Mouse (Mus musculus) gonadal fat pad, adult 2 months (tissue): ENCODE measurements at regions not wholly inside any gene's neighbourhood (a gene's known extent, or its start where the extent isn't known, plus 50 kb on each side); places are given as distances from the start of the nearest gene placed in this dataset.

Source experiments
- DNase-seq: peaks from one replicate; pipeline ENCODE4 v3.0.0-alpha.2; 2012; ENCODE audit warnings: low read depth

- no peak for DNase-seq
Measured at GRCm38 (mm10) chr3:51019650-51020346, 204.4 kb upstream of the Noct start.

GRCm38 (mm10) chr3:51024655-51025054 is 199.6 kb upstream of the Noct start:
- no peak for DNase-seq

DNA sequence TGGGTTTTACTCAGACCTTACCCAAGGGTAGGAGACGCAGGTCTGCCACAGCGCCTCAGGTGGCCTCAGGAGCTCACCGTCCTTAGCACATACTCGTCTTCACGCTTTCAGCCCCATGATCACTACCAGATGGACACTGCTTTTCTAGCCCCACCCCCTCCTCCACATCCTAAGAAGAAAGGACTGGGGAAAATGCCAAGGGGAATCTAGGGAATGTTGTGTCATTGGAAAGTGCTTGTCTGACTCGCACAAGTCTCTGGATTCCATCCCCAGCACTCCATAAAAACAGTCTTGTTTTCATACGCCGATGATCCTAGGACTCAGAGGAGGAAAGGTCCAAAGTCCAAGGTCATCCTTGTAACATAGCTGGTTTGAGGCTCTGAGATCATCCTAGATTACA is 192.4 kb upstream of the Noct start:
- no peak for DNase-seq

GRCm38 (mm10) chr3:51033292-51033691 is 191.0 kb upstream of the Noct start:
- no peak for DNase-seq

DNA sequence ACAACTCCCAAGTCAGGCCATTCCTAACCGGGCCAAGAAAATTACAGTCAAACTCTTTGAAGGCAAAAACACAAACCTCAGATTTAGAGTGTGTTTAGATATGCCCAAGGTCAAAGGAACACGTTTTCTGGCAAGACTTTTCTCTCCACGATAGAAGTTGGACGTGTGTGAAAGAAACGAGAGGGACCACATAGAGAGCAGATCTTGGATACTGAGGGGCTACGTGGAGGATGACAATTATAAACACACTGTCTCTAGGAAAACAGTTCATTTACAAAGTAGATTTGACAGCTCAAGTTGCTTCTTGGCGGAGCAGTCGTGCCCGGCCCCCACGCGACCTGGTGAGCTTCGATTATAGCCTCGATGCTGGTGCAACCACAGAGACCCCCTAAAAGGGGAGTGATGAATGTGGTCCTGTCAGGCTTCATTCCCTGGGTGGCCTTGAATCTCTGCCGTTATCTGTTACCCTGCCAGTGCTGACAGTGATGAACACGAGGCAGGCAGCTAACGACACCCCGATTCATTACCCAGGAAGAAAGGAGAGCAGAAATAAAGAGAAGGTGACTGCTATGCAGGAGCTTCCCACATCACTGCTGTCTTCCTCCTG is 187.4 kb upstream of the Noct start:
- DNase-seq, result no peak

- DNase-seq, result peak; percentile 16
Measured at GRCm38 (mm10) chr3:51042223-51042846, 181.9 kb upstream of the Noct start.

GRCm38 (mm10) chr3:51048739-51049138 is 175.5 kb upstream of the Noct start:
- no peak for DNase-seq

GRCm38 (mm10) chr3:51050156-51050555 is 174.1 kb upstream of the Noct start:
- no peak for DNase-seq

- DNase-seq, result no peak
Measured at GRCm38 (mm10) chr3:51055004-51055403, 169.2 kb upstream of the Noct start.

DNA sequence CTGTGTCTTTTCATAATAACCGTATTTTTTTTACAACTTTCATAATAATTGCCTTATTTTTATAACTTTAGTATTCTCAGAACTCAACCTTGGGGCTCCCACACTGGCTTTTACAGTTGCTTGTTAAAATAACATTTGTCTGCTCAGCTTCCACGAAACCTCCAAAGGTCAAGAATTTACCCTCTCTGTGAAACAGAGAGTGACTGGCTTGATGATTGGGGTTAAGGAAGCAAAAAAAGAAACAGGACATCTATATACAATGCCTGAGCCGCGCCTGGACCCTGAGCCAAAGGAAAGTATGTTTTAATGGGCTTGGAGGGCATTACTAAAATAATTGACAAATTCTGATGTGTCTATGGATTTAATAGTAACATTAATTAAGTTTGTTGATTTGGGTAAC is 160.0 kb upstream of the Noct start:
- DNase-seq, result no peak

DNA sequence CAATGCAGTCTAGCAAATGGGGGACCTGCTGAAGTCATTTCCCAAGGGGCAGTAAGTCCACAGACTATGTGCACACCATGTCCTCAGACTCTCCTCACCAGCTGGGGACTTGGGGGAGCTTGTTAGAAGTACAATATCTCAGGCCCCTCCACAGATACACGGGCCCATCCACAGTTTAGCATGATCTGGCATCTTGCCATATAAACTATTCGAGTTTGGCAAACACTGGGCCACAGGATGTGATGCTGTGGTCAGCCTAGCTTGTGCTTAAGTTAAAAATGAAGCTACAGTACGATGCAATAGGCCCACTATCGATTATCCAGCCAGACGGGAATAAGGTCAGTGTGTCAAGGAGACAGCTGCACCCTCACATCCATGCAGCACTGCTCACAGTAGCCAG is 157.9 kb upstream of the Noct start:
- DNase-seq, result no peak

DNA sequence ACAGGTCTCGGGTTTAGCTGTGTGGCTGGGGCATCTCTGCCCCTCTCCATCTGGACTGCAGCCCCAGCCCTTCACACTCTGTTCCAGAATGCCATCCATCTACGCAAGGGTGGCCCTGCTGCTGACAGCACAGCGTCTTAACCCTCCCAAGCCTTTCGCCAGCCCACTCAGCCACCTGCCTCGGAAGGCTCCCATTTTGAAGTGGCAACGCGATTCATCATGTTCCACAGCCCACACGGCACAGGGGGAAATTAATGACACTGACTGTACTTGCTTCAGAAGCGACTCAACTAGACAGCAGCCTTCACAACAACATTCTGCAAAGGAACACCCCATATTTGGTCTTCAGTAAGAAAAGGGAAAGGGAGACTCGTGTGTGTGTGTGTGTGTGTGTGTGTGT is 151.8 kb upstream of the Noct start:
- DNase-seq, result no peak

GRCm38 (mm10) chr3:51073003-51073679 is 151.1 kb upstream of the Noct start:
- no peak for DNase-seq

GRCm38 (mm10) chr3:51073743-51074319 is 150.4 kb upstream of the Noct start:
- DNase-seq, result no peak

- peak; percentile 23 for DNase-seq
Measured at GRCm38 (mm10) chr3:51075219-51075920, 148.9 kb upstream of the Noct start.

DNA sequence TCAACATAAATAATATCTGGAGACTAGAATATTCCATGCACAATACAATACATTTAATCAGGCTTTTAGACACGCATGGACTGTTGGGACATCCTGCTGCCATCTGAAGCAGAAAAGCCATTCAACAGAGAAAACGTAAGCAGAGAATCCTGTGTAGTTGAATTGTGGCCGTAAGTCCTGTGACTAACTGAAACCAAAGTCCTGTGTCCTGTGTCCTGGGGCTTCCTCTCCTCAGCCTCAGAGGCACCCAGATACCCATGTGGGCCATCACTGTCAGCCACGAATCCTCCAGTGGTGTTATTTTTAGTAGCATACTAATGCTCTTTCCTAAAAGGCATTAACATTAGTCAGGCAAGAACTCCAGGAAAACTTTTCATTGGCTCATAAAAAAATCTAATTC is 145.8 kb upstream of the Noct start:
- DNase-seq, result no peak

GRCm38 (mm10) chr3:51080415-51080814 is 143.8 kb upstream of the Noct start:
- DNase-seq, result peak; percentile 10

- DNase-seq, result no peak
Measured at GRCm38 (mm10) chr3:51080855-51081254, 143.4 kb upstream of the Noct start.

GRCm38 (mm10) chr3:51082831-51083575 is 141.2 kb upstream of the Noct start:
- no peak for DNase-seq

GRCm38 (mm10) chr3:51083583-51083982 is 140.7 kb upstream of the Noct start:
- no peak for DNase-seq

- DNase-seq, result no peak
Measured at GRCm38 (mm10) chr3:51086441-51086849, 137.8 kb upstream of the Noct start.
